Mouse (Mus musculus): ENCODE measurements around the gene Gramd4. TPM values are rescaled to one million over a fixed set of nuclear protein-coding genes. Genes with fewer than 3 reads are reported as not detected.

Gene Gramd4
- total and polyA plus RNA-seq, 2 experiments from 2014 or later: 16.2 to 35.0 TPM

GRCm38 (mm10) chr15:86112707-86113341 lies 55.3 kb downstream of the Gramd4 start:
- Histone ChIP-seq H3K27ac (ENCODE audit: low read depth) (peak overlapping the region; percentile 72), H3K4me3 (ENCODE audit: low read depth, low read length) (no peak overlapping the region), H3K4me2 (ENCODE audit: low read depth, low read length) (no peak overlapping the region), H3K9me3 (replicated peaks; ENCODE audit: control insufficient read depth, low read length) (no peaks in the 10 kb centered on the region), H3K27me3 (ENCODE audit: control insufficient read depth, insufficient read depth, low read length) (no peaks in the 10 kb centered on the region), H3K36me3 (replicated peaks; ENCODE audit: control insufficient read depth, insufficient read depth, low read length) (no peaks in the 10 kb centered on the region), H3K9ac (replicated peaks; ENCODE audit: low read depth, low read length) (0 out of 2 replicates have a peak overlapping the region, but pooled peaks have one; percentile 1), H3K4me1 (ENCODE audit: control insufficient read depth, insufficient read depth) (peaks cover 74% of the 10 kb centered on the region)
- DNase-seq (ENCODE audit: low spot score) (peak; percentile 41), ATAC-seq (ENCODE audit: insufficient read depth, low read depth) (no peak)
- no peak for TF ChIP-seq EP300 (IDR thresholded peaks at IDR 0.05; ENCODE audit: low read depth)
- TF ChIP-seq CTCF (IDR thresholded peaks at IDR 0.05; ENCODE audit: low read depth): no peak
- WGBS: 16% methylated on average over 10 of the region's 10 CpGs

GRCm38 (mm10) chr15:86113342-86113710 lies 55.8 kb downstream of the Gramd4 start:
- Histone ChIP-seq H3K4me3 (ENCODE audit: low read depth, low read length) (no peak overlapping the region), H3K4me2 (ENCODE audit: low read depth, low read length) (peak overlapping the region; percentile 2; the same call in 1 of the 2 replicates), H3K4me1 (ENCODE audit: control insufficient read depth, insufficient read depth) (peaks cover 74% of the 10 kb centered on the region), H3K27me3 (ENCODE audit: control insufficient read depth, insufficient read depth, low read length) (no peaks in the 10 kb centered on the region), H3K9ac (replicated peaks; ENCODE audit: low read depth, low read length) (0 out of 2 replicates have a peak overlapping the region, but pooled peaks have one; percentile 1), H3K27ac (ENCODE audit: low read depth) (peak overlapping the region; percentile 72), H3K9me3 (replicated peaks; ENCODE audit: control insufficient read depth, low read length) (no peaks in the 10 kb centered on the region), H3K36me3 (replicated peaks; ENCODE audit: control insufficient read depth, insufficient read depth, low read length) (no peaks in the 10 kb centered on the region)
- no peak for DNase-seq (ENCODE audit: low spot score)
- TF ChIP-seq CTCF (IDR thresholded peaks at IDR 0.05; ENCODE audit: low read depth): no peak
- TF ChIP-seq EP300 (IDR thresholded peaks at IDR 0.05; ENCODE audit: low read depth): no peak
- ATAC-seq (ENCODE audit: insufficient read depth, low read depth): no peak
- 21% methylated on average over 9 of the region's 9 CpGs for WGBS

- WGBS: 25% methylated on average over 5 of the region's 5 CpGs
- H3K27ac ChIP-seq (ENCODE audit: low read depth): peak overlapping the region; percentile 90
- H3K36me3 ChIP-seq (replicated peaks; ENCODE audit: control insufficient read depth, insufficient read depth, low read length): peaks cover 25% of the 10 kb centered on the region
- peak overlapping the region; percentile 7; the same call in 1 of the 2 replicates for H3K9ac ChIP-seq (replicated peaks; ENCODE audit: low read depth, low read length)
- ATAC-seq (ENCODE audit: insufficient read depth, low read depth) (peak; percentile 79), DNase-seq (ENCODE audit: low spot score) (peak; percentile 70)
- H3K4me1 ChIP-seq (ENCODE audit: control insufficient read depth, insufficient read depth): peaks cover 49% of the 10 kb centered on the region
- no peak overlapping the region for H3K4me3 ChIP-seq (ENCODE audit: low read depth, low read length)
- H3K9me3 ChIP-seq (replicated peaks; ENCODE audit: control insufficient read depth, low read length): no peaks in the 10 kb centered on the region
- no peak overlapping the region for H3K4me2 ChIP-seq (ENCODE audit: low read depth, low read length)
- no peak for TF ChIP-seq CTCF (IDR thresholded peaks at IDR 0.05; ENCODE audit: low read depth)
- peak; percentile 81 for TF ChIP-seq EP300 (IDR thresholded peaks at IDR 0.05; ENCODE audit: low read depth)
- H3K27me3 ChIP-seq (ENCODE audit: control insufficient read depth, insufficient read depth, low read length): no peaks in the 10 kb centered on the region
Observed at GRCm38 (mm10) chr15:86116421-86116820, 58.9 kb downstream of the Gramd4 start.

GRCm38 (mm10) chr15:86117115-86118100 lies 59.9 kb downstream of the Gramd4 start:
- Histone ChIP-seq H3K9me3 (replicated peaks; ENCODE audit: control insufficient read depth, low read length) (no peaks in the 10 kb centered on the region), H3K4me3 (ENCODE audit: low read depth, low read length) (no peak overlapping the region), H3K27me3 (ENCODE audit: control insufficient read depth, insufficient read depth, low read length) (no peaks in the 10 kb centered on the region), H3K4me2 (ENCODE audit: low read depth, low read length) (no peak overlapping the region), H3K27ac (ENCODE audit: low read depth) (peak overlapping the region; percentile 90), H3K36me3 (replicated peaks; ENCODE audit: control insufficient read depth, insufficient read depth, low read length) (peaks cover 34% of the 10 kb centered on the region), H3K9ac (replicated peaks; ENCODE audit: low read depth, low read length) (peak overlapping the region; percentile 7; the same call in 1 of the 2 replicates), H3K4me1 (ENCODE audit: control insufficient read depth, insufficient read depth) (peaks cover 46% of the 10 kb centered on the region)
- WGBS: 53% methylated on average over 15 of the region's 15 CpGs
- TF ChIP-seq EP300 (IDR thresholded peaks at IDR 0.05; ENCODE audit: low read depth): no peak
- TF ChIP-seq CTCF (IDR thresholded peaks at IDR 0.05; ENCODE audit: low read depth): no peak
- DNase-seq (ENCODE audit: low spot score) (peak; percentile 24), ATAC-seq (ENCODE audit: insufficient read depth, low read depth) (no peak)

GRCm38 (mm10) chr15:86119186-86119585 lies 61.7 kb downstream of the Gramd4 start:
- WGBS: 87% methylated on average over 7 of the region's 7 CpGs
- Histone ChIP-seq H3K9ac (replicated peaks; ENCODE audit: low read depth, low read length) (no peak overlapping the region), H3K27ac (ENCODE audit: low read depth) (no peak overlapping the region), H3K4me1 (ENCODE audit: control insufficient read depth, insufficient read depth) (peaks cover 40% of the 10 kb centered on the region), H3K4me2 (ENCODE audit: low read depth, low read length) (no peak overlapping the region), H3K36me3 (replicated peaks; ENCODE audit: control insufficient read depth, insufficient read depth, low read length) (peaks cover 45% of the 10 kb centered on the region), H3K9me3 (replicated peaks; ENCODE audit: control insufficient read depth, low read length) (no peaks in the 10 kb centered on the region), H3K27me3 (ENCODE audit: control insufficient read depth, insufficient read depth, low read length) (no peaks in the 10 kb centered on the region), H3K4me3 (ENCODE audit: low read depth, low read length) (no peak overlapping the region)
- no peak for TF ChIP-seq CTCF (IDR thresholded peaks at IDR 0.05; ENCODE audit: low read depth)
- TF ChIP-seq EP300 (IDR thresholded peaks at IDR 0.05; ENCODE audit: low read depth): no peak
- DNase-seq (ENCODE audit: low spot score) (no peak), ATAC-seq (ENCODE audit: insufficient read depth, low read depth) (no peak)

Measured in heart, postnatal 0 days (tissue).